Mouse (Mus musculus): ENCODE data around the gene Slc38a9. TPM values are rescaled to one million over a fixed set of nuclear protein-coding genes. Genes with fewer than 3 reads are reported as not detected.
A peak's percentile ranks its signal among the peaks of the same experiment; 100 is the strongest.

Slc38a9 gene
- total RNA-seq (2021): 18.6 and 25.4 TPM in 2 replicates
- long read RNA-seq, experiment 1, full-length matches to known transcripts: 2 of 9 reads
- long read RNA-seq, experiment 1, partial matches to known transcripts: 3 of 9 reads
- long read RNA-seq, experiment 1, other reads (novel, unspliced or antisense): 4 of 9 reads
- long read RNA-seq, experiment 2, full-length matches to known transcripts: 1 of 7 reads
- long read RNA-seq, experiment 2, partial matches to known transcripts: 3 of 7 reads
- long read RNA-seq, experiment 2, other reads (novel, unspliced or antisense): 3 of 7 reads

GRCm38 (mm10) chr13:112660574-112661381, at the start of gene Slc38a9:
Gene Slc38a9, plus strand, starts transcription at chr13:112660751.
- peak; percentile 96 for DNase-seq

GRCm38 (mm10) chr13:112621592-112621991, 39.0 kb upstream of the Slc38a9 start:
- no peak for DNase-seq

- DNase-seq: no peak
These were observed 36.9 kb upstream of the Slc38a9 start for GRCm38 (mm10) chr13:112623656-112624055.

- no peak for DNase-seq
These were observed 35.9 kb upstream of the Slc38a9 start for GRCm38 (mm10) chr13:112624622-112625021.

- no peak for DNase-seq
These were observed 35.0 kb upstream of the Slc38a9 start for GRCm38 (mm10) chr13:112625566-112625965.

- no peak for DNase-seq
These were observed 25.2 kb upstream of the Slc38a9 start for GRCm38 (mm10) chr13:112635174-112635837.

GRCm38 (mm10) chr13:112636498-112636897, 24.1 kb upstream of the Slc38a9 start:
- no peak for DNase-seq

- DNase-seq: no peak
These were observed 21.4 kb upstream of the Slc38a9 start for GRCm38 (mm10) chr13:112639111-112639510.

- DNase-seq: no peak
These were observed 17.7 kb upstream of the Slc38a9 start for GRCm38 (mm10) chr13:112642897-112643296.

GRCm38 (mm10) chr13:112644996-112645395, 15.6 kb upstream of the Slc38a9 start:
- no peak for DNase-seq

GRCm38 (mm10) chr13:112645529-112646186, 14.9 kb upstream of the Slc38a9 start:
- no peak for DNase-seq

GRCm38 (mm10) chr13:112651183-112651582, 9.4 kb upstream of the Slc38a9 start:
- DNase-seq: no peak

- DNase-seq: no peak
These were observed 8.3 kb upstream of the Slc38a9 start, which contains the start of gene Ddx4 for GRCm38 (mm10) chr13:112652205-112652604. Gene Ddx4, minus strand, starts transcription at chr13:112652475.

GRCm38 (mm10) chr13:112659986-112660573, 471 bp upstream of the Slc38a9 start:
- DNase-seq: no peak

- no peak for DNase-seq
These were observed 1.1 kb downstream of the Slc38a9 start for GRCm38 (mm10) chr13:112661687-112662086.

- no peak for DNase-seq
These were observed 6.0 kb downstream of the Slc38a9 start for GRCm38 (mm10) chr13:112666433-112667024.

GRCm38 (mm10) chr13:112667215-112667614, 6.7 kb downstream of the Slc38a9 start:
- no peak for DNase-seq

GRCm38 (mm10) chr13:112671708-112672107, 11.2 kb downstream of the Slc38a9 start:
- peak; percentile 50 for DNase-seq

GRCm38 (mm10) chr13:112672797-112673196, 12.2 kb downstream of the Slc38a9 start:
- DNase-seq: no peak

- peak; percentile 79 for DNase-seq
These were observed 13.4 kb downstream of the Slc38a9 start for GRCm38 (mm10) chr13:112673899-112674447.

- no peak for DNase-seq
These were observed 17.6 kb downstream of the Slc38a9 start for GRCm38 (mm10) chr13:112678154-112678553.

Data from adrenal gland, postnatal 14 days (tissue).